Mouse (Mus musculus) hindbrain, embryonic 13.5 days (tissue): Measurements from ENCODE around the gene Csrnp2. TPM values are rescaled to one million over a fixed set of nuclear protein-coding genes. Genes with fewer than 3 reads are reported as not detected.
A peak's percentile ranks its signal among the peaks of the same experiment; 100 is the strongest.

Source experiments
- ATAC-seq: fragments of 200-750 bp; cut with Nextera tagmentation; 2 replicates; pipeline ENCODE4 v1.8.0; 2017; ENCODE audit warnings: moderate TSS enrichment; ENCODE audit not compliant: low FRiP score
- H3K27ac ChIP-seq: fragments of 300-500 bp; sonication (generic); 2 replicates; pipeline ENCODE4 v1.5.1; 2015; ENCODE audit warnings: inconsistent platforms, mild to moderate bottlenecking, moderate library complexity
- H3K27me3 ChIP-seq: fragments of 300-500 bp; sonication (generic); 2 replicates; pipeline ENCODE4 v1.6.1; 2015; ENCODE audit warnings: mild to moderate bottlenecking, inconsistent platforms
- H3K36me3 ChIP-seq: fragments of 300-500 bp; sonication (generic); 2 replicates; pipeline ENCODE4 v1.6.1; 2015; ENCODE audit warnings: mild to moderate bottlenecking, inconsistent platforms
- H3K4me1 ChIP-seq: fragments of 300-500 bp; sonication (generic); replicated peaks from 2 replicates; pipeline ENCODE4 v1.6.1; 2015; ENCODE audit warnings: inconsistent platforms
- H3K4me2 ChIP-seq: fragments of 300-500 bp; sonication (generic); 2 replicates; pipeline ENCODE4 v1.6.1; 2015; ENCODE audit warnings: inconsistent platforms, mild to moderate bottlenecking, moderate library complexity
- H3K4me3 ChIP-seq: fragments of 300-500 bp; sonication (generic); 2 replicates; pipeline ENCODE4 v1.5.1; 2015; ENCODE audit warnings: mild to moderate bottlenecking, inconsistent platforms
- H3K9ac ChIP-seq: fragments of 300-500 bp; sonication (generic); 2 replicates; pipeline ENCODE4 v1.6.1; 2015; ENCODE audit warnings: mild to moderate bottlenecking, inconsistent platforms
- H3K9me3 ChIP-seq: fragments of 300-500 bp; sonication (generic); 2 replicates; pipeline ENCODE4 v1.6.1; 2016; ENCODE audit warnings: inconsistent platforms
- WGBS: fragments of 180-500 bp; shearing (Covaris S2); methylation state at CpG from one replicate; pipeline ENCODE4 v1.1.7; 2015; 5-methylcytosine and 5-hydroxymethylcytosine counted together
- polyA plus RNA-seq: library from polyadenylated mRNA; unstranded; fragments of >200 nt; fragmentation: Nextera tagmentation; extraction: Ambion mirVana; gene quantifications from 2 replicates; pipeline ENCODE4 v1.2.1, GENCODE M21; 2015

Gene Csrnp2
- polyA plus RNA-seq, 1 experiment from 2014 or later = 43.2 TPM

- peak overlapping the region; percentile 88 for H3K4me3 ChIP-seq
- peaks cover 39% of the 10 kb centered on the region for H3K36me3 ChIP-seq
- ATAC-seq = no peak
- no peaks in the 10 kb centered on the region for H3K27me3 ChIP-seq
- H3K9ac ChIP-seq = peak overlapping the region; percentile 90
- WGBS = 71% methylated on average over 10 of the region's 10 CpGs
- peak overlapping the region; percentile 88 for H3K4me2 ChIP-seq
- H3K27ac ChIP-seq = no peak overlapping the region
- no peaks in the 10 kb centered on the region for H3K9me3 ChIP-seq
- peaks cover 38% of the 10 kb centered on the region for H3K4me1 ChIP-seq
Measured at GRCm38 (mm10) chr15:100470037-100470436, 25.3 kb downstream of the Csrnp2 start.

DNA sequence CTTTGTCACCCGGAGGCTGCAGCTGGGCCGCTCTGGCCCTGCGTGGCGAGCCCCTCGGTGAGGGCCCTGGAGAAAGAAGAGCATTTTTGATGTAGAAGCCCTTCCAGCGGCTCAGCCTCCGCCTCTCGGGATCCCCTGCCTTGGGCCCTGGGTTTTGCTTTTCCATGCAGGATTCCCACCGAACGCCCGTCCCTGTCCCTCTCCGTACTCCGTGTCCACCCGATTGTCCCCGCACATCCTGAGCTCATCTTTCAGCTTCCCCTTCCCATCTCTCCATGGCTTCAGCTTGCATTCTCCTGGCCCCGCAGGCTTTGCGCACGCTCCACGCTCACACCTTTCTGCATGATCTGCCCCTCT is 26.1 kb downstream of the Csrnp2 start:
- Histone ChIP-seq H3K27ac (peak overlapping the region; percentile 88), H3K27me3 (no peaks in the 10 kb centered on the region), H3K9me3 (no peaks in the 10 kb centered on the region), H3K4me1 (peaks cover 38% of the 10 kb centered on the region), H3K4me3 (peak overlapping the region; percentile 88), H3K36me3 (peaks cover 31% of the 10 kb centered on the region), H3K4me2 (peak overlapping the region; percentile 88), H3K9ac (peak overlapping the region; percentile 90)
- peak; percentile 49 for ATAC-seq
- WGBS = under 1% methylated on average over 19 of the region's 19 CpGs

DNA sequence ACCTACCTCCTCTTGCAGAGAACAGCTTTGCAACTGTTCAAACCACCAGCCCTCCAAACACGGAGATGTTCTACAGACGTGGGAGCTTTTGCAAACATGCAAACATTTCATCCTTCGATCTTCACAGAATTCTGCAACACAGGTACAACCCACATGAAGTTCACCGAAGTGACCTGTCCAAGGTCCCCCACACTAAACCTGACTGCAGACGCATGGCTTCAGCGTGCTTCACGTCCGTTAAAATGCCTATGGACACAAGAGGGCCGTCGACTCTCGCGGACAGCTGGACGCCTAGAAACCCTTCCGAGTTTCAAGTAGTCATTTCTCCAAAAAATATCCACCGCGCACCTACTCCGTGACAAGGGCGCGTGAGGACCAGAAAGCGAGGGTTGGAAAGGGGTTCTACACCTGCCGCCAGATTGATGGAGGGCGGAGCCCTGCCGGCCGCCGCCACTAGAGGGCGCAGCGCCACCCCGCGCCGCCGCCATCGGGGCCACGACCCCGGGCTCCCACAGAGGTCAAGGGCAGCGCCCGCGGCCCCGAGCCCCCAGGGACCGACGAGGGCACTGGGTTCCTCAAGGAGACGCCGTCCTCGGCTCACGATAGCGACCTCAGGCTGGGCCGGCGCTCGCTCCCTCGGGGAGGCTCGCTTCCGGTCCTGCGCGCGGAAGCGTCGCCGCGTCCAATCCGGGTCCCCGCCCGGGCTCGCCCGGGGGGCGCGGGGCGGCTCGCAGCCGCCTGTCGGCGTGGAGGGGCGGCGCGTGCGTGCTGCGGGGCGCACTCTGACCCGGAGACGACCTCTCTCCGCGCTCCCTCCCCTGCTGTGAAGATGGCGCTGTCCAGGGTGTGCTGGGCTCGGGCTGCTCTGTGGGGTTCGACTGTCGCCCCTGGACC is 26.7 kb downstream of the Csrnp2 start, which contains the start of gene Letmd1:
Gene Letmd1 (plus strand): TSS at position 729 of the 894 bp plus-strand sequence.
- H3K4me3 ChIP-seq = peak within 1 kb of the TSS; percentile 88
- H3K4me1 ChIP-seq = peaks cover 38% of the 10 kb centered on the region
- peak; percentile 94 for ATAC-seq
- no peaks in the 10 kb centered on the region for H3K27me3 ChIP-seq
- H3K9ac ChIP-seq = peak within 1 kb of the TSS; percentile 90
- WGBS = 2% methylated on average over 81 of the region's 84 CpGs
- H3K4me2 ChIP-seq = peak within 1 kb of the TSS; percentile 88
- peak within 1 kb of the TSS; percentile 88 for H3K27ac ChIP-seq
- H3K9me3 ChIP-seq = no peaks in the 10 kb centered on the region
- peaks cover 25% of the 10 kb centered on the region for H3K36me3 ChIP-seq

DNA sequence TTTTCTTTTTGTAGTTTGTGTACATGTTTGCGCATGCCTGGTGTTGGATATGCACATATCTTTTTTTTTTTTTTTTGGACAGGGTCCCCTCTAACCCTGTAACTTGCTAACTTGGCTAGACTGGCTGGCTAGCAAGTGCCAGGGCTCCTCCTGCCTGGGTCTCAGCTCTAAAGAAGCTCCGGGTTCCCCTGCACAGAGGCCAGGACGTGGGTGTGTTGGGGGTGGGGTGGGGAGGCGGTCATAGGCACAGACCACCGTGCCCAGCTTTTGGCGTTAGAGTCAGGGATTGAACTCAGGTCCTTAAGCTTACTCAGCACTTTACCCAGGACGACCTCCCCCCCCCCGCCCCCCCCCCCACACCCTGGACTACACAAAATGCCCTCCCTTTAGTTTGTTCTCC is 27.6 kb downstream of the Csrnp2 start:
- peaks cover 18% of the 10 kb centered on the region for H3K36me3 ChIP-seq
- peak overlapping the region; percentile 88 for H3K4me3 ChIP-seq
- peak overlapping the region; percentile 49 for H3K9ac ChIP-seq
- 40% methylated on average over 7 of the region's 8 CpGs for WGBS
- peak overlapping the region; percentile 88 for H3K4me2 ChIP-seq
- no peaks in the 10 kb centered on the region for H3K9me3 ChIP-seq
- peaks cover 38% of the 10 kb centered on the region for H3K4me1 ChIP-seq
- no peaks in the 10 kb centered on the region for H3K27me3 ChIP-seq
- ATAC-seq = no peak
- H3K27ac ChIP-seq = no peak overlapping the region

DNA sequence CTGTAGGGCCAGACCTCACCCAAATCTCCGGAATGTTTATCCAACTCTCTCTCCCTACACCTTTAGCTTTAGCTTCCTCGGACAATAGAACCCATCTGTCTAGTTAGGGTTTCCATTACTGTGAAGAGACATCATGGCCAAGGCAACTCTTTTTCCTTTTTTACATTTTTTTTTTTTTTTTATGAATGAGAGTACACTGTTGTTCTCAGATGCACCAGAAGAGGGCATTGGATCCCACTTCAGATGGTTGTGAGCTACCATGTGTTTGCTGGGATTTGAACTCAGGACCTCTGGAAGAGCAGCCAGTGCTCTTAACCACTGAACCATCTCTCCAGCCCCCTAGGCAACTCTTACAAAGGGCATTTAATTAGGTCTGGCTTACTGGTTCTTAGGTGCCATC is 29.9 kb downstream of the Csrnp2 start:
- no peak overlapping the region for H3K4me3 ChIP-seq
- H3K27me3 ChIP-seq = peaks cover 5% of the 10 kb centered on the region; the same call in 1 of the 2 replicates
- no peak overlapping the region for H3K27ac ChIP-seq
- no peak for ATAC-seq
- H3K4me2 ChIP-seq = no peak overlapping the region
- H3K9me3 ChIP-seq = no peaks in the 10 kb centered on the region
- H3K9ac ChIP-seq = no peak overlapping the region
- peaks cover 33% of the 10 kb centered on the region for H3K4me1 ChIP-seq
- 80% methylated on average over 2 of the region's 2 CpGs for WGBS
- no peaks in the 10 kb centered on the region for H3K36me3 ChIP-seq

GRCm38 (mm10) chr15:100463712-100464111 is 31.6 kb downstream of the Csrnp2 start:
- no peak for ATAC-seq
- Histone ChIP-seq H3K27me3 (peaks cover 11% of the 10 kb centered on the region; the same call in 1 of the 2 replicates), H3K4me1 (peaks cover 22% of the 10 kb centered on the region), H3K4me2 (no peak overlapping the region), H3K27ac (no peak overlapping the region), H3K4me3 (no peak overlapping the region), H3K36me3 (no peaks in the 10 kb centered on the region), H3K9me3 (no peaks in the 10 kb centered on the region), H3K9ac (no peak overlapping the region)
- WGBS = 25% methylated on average over 6 of the region's 6 CpGs

DNA sequence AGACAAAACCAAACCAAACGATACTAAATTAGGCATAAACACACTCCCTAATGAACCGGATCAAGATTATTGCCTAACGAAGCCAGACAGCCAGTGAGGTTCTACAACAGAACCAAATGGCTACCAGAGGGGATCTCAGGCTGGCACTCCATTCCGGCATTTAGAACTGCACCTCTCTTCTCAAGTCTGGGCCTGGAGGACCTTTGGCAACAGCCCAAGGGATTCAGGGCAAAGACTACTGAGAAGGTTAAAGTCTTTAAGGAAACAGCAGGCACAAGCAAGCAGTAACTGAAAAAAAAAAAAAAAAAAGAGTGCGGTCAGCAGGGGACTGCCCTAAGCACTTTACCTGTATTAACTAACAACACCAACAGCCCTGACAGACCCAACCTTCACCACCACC is 33.2 kb downstream of the Csrnp2 start:
- no peaks in the 10 kb centered on the region for H3K36me3 ChIP-seq
- H3K4me1 ChIP-seq = peaks cover 19% of the 10 kb centered on the region
- no peak overlapping the region for H3K9ac ChIP-seq
- H3K9me3 ChIP-seq = no peaks in the 10 kb centered on the region
- no peak overlapping the region for H3K4me2 ChIP-seq
- peaks cover 15% of the 10 kb centered on the region for H3K27me3 ChIP-seq
- 77% methylated on average over 5 of the region's 5 CpGs for WGBS
- no peak for ATAC-seq
- no peak overlapping the region for H3K27ac ChIP-seq
- no peak overlapping the region for H3K4me3 ChIP-seq

- Histone ChIP-seq H3K27me3 (peaks cover 16% of the 10 kb centered on the region), H3K4me2 (no peak overlapping the region), H3K9ac (no peak overlapping the region), H3K36me3 (no peaks in the 10 kb centered on the region), H3K4me1 (peaks cover 17% of the 10 kb centered on the region), H3K4me3 (no peak overlapping the region), H3K9me3 (no peaks in the 10 kb centered on the region), H3K27ac (no peak overlapping the region)
- no peak for ATAC-seq
- 74% methylated on average over 9 of the region's 9 CpGs for WGBS
Measured at GRCm38 (mm10) chr15:100461646-100462045, 33.6 kb downstream of the Csrnp2 start.

GRCm38 (mm10) chr15:100460942-100461341 is 34.3 kb downstream of the Csrnp2 start:
- peaks cover 18% of the 10 kb centered on the region for H3K27me3 ChIP-seq
- peaks cover 13% of the 10 kb centered on the region; the same call in 1 of the 2 replicates for H3K4me1 ChIP-seq
- no peak overlapping the region for H3K27ac ChIP-seq
- H3K9ac ChIP-seq = 0 out of 2 replicates have a peak overlapping the region, but pooled peaks have one; percentile 35
- WGBS = 10% methylated on average over 12 of the region's 12 CpGs
- no peak overlapping the region for H3K4me3 ChIP-seq
- no peaks in the 10 kb centered on the region for H3K36me3 ChIP-seq
- no peak for ATAC-seq
- 0 out of 2 replicates have a peak overlapping the region, but pooled peaks have one; percentile 13 for H3K4me2 ChIP-seq
- no peaks in the 10 kb centered on the region for H3K9me3 ChIP-seq

- H3K9me3 ChIP-seq = no peaks in the 10 kb centered on the region
- WGBS = 43% methylated on average over 10 of the region's 10 CpGs
- no peak overlapping the region for H3K27ac ChIP-seq
- H3K4me1 ChIP-seq = peaks cover 13% of the 10 kb centered on the region; the same call in 1 of the 2 replicates
- H3K9ac ChIP-seq = no peak overlapping the region
- ATAC-seq = no peak
- no peak overlapping the region for H3K4me2 ChIP-seq
- peaks cover 18% of the 10 kb centered on the region for H3K27me3 ChIP-seq
- H3K36me3 ChIP-seq = no peaks in the 10 kb centered on the region
- no peak overlapping the region for H3K4me3 ChIP-seq
Measured at GRCm38 (mm10) chr15:100458055-100458454, 37.2 kb downstream of the Csrnp2 start.

DNA sequence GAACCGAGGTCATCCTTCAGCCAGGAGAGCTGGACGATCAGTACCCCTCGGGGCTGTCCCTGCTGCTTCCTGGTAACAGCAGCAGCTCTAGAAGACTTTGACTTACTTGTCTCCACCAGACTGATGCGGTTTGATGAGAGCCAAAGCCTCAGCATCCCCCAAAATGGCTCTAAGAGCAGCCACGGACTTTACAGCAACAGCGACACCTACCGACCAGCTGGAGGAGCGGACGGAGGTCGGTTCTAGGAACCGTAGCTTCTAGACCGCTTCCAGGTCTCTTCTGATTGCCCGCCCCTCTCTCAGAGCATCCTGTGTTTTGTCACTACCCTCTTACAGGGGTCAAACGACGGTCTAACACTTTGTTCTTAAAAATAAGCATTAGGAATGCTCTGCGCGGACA is 37.9 kb downstream of the Csrnp2 start:
- H3K27ac ChIP-seq = no peak overlapping the region
- WGBS = 10% methylated on average over 17 of the region's 17 CpGs
- no peaks in the 10 kb centered on the region for H3K9me3 ChIP-seq
- H3K9ac ChIP-seq = no peak overlapping the region
- H3K4me2 ChIP-seq = 0 out of 2 replicates have a peak overlapping the region, but pooled peaks have one; percentile 6
- H3K4me1 ChIP-seq = peaks cover 13% of the 10 kb centered on the region; the same call in 1 of the 2 replicates
- H3K36me3 ChIP-seq = no peaks in the 10 kb centered on the region
- no peak overlapping the region for H3K4me3 ChIP-seq
- ATAC-seq = no peak
- peaks cover 18% of the 10 kb centered on the region for H3K27me3 ChIP-seq

GRCm38 (mm10) chr15:100456356-100456991 is 38.8 kb downstream of the Csrnp2 start:
- Histone ChIP-seq H3K36me3 (no peaks in the 10 kb centered on the region), H3K9me3 (no peaks in the 10 kb centered on the region), H3K27ac (no peak overlapping the region), H3K9ac (no peak overlapping the region), H3K4me1 (peaks cover 8% of the 10 kb centered on the region; the same call in 1 of the 2 replicates), H3K4me3 (no peak overlapping the region), H3K4me2 (no peak overlapping the region), H3K27me3 (peaks cover 14% of the 10 kb centered on the region)
- no peak for ATAC-seq
- 73% methylated on average over 7 of the region's 7 CpGs for WGBS
